Mouse (Mus musculus) layer of hippocampus, postnatal 36 days (tissue): ENCODE data around the gene 3110082I17Rik. TPM values are rescaled to one million over a fixed set of nuclear protein-coding genes. Genes with fewer than 3 reads are reported as not detected.
A peak's percentile ranks its signal among the peaks of the same experiment; 100 is the strongest.

Experiments used
- DNase-seq, 2 experiments: peaks; one replicate each; pipeline ENCODE4 v3.0.0; 2022
- total RNA-seq, 2 experiments: library from RNA; stranded (reverse); gene quantifications; 2 replicates each; pipeline ENCODE4 v1.2.3; 2021

3110082I17Rik gene
- total RNA-seq, 2 experiments from 2014 or later, result 15.2 to 15.7 TPM

- no peak for DNase-seq
Observed at GRCm38 (mm10) chr5:139453031-139453430, 7.3 kb downstream of the 3110082I17Rik start.

- no peak for DNase-seq
Observed at GRCm38 (mm10) chr5:139449926-139450325, 10.4 kb downstream of the 3110082I17Rik start.

- DNase-seq, result no peak
Observed at GRCm38 (mm10) chr5:139449161-139449791, 11.1 kb downstream of the 3110082I17Rik start.

GRCm38 (mm10) chr5:139448025-139448424 is 12.3 kb downstream of the 3110082I17Rik start:
- DNase-seq, result no peak

- DNase-seq, result no peak
Observed at GRCm38 (mm10) chr5:139445258-139445657, 15.1 kb downstream of the 3110082I17Rik start.

- no peak for DNase-seq
Observed at GRCm38 (mm10) chr5:139442962-139443361, 17.4 kb downstream of the 3110082I17Rik start.

- DNase-seq, result no peak
Observed at GRCm38 (mm10) chr5:139442428-139442827, 17.9 kb downstream of the 3110082I17Rik start.

GRCm38 (mm10) chr5:139441726-139442018 is 18.7 kb downstream of the 3110082I17Rik start:
- no peak for DNase-seq

- no peak for DNase-seq
Observed at GRCm38 (mm10) chr5:139440926-139441725, 19.2 kb downstream of the 3110082I17Rik start.

GRCm38 (mm10) chr5:139440451-139440850 is 19.9 kb downstream of the 3110082I17Rik start:
- no peak for DNase-seq

GRCm38 (mm10) chr5:139438440-139438839 is 21.9 kb downstream of the 3110082I17Rik start:
- no peak for DNase-seq

GRCm38 (mm10) chr5:139437769-139438168 is 22.6 kb downstream of the 3110082I17Rik start:
- DNase-seq, result no peak

GRCm38 (mm10) chr5:139434940-139435339 is 25.4 kb downstream of the 3110082I17Rik start:
- DNase-seq, result peak; percentile 72 to 82

GRCm38 (mm10) chr5:139433842-139434568 is 26.3 kb downstream of the 3110082I17Rik start:
- DNase-seq, result no peak

GRCm38 (mm10) chr5:139432747-139433508 is 27.4 kb downstream of the 3110082I17Rik start:
- no peak for DNase-seq

GRCm38 (mm10) chr5:139432333-139432732 is 28.0 kb downstream of the 3110082I17Rik start:
- no peak for DNase-seq

- DNase-seq, result no peak
Observed at GRCm38 (mm10) chr5:139429818-139430341, 30.4 kb downstream of the 3110082I17Rik start.

GRCm38 (mm10) chr5:139427989-139428388 is 32.3 kb downstream of the 3110082I17Rik start:
- DNase-seq, result no peak

GRCm38 (mm10) chr5:139427001-139427400 is 33.3 kb downstream of the 3110082I17Rik start:
- DNase-seq, result no peak

- no peak for DNase-seq
Observed at GRCm38 (mm10) chr5:139425198-139425597, 35.1 kb downstream of the 3110082I17Rik start.

- DNase-seq, result no peak
Observed at GRCm38 (mm10) chr5:139423026-139423865, 37.1 kb downstream of the 3110082I17Rik start, which contains the start of gene Gper1. Gene Gper1 (plus strand): TSS chr5:139423151.
